Mouse (Mus musculus) heart, postnatal 0 days (tissue): Measurements from ENCODE around the gene Cdk5rap1.

Experiments used
- CTCF ChIP-seq: IDR thresholded peaks from 2 replicates; pipeline ENCODE4 v1.5.1; 2016; ENCODE audit warnings: antibody characterized with exemption, control low read depth, low read depth
- EP300 ChIP-seq: IDR thresholded peaks from 2 replicates; pipeline ENCODE4 v1.6.1; 2016; ENCODE audit warnings: antibody characterized with exemption, low read depth

- TF ChIP-seq EP300 (peak; percentile 84), CTCF (no peak)
These were observed 17.6 kb upstream of the Cdk5rap1 start for GRCm38 (mm10) chr2:154390180-154390964.
